Mouse (Mus musculus): ENCODE results near the gene Gm45753. TPM values are rescaled to one million over a fixed set of nuclear protein-coding genes. Genes with fewer than 3 reads are reported as not detected.

Gene Gm45753
- total RNA-seq, 1 experiment from 2014 or later, result 6.5 TPM

Other genes with a start within 250 kb of the Gm45753 start
- not detected in 2 replicates for gene Mtnr1a, start 239.3 kb downstream of the Gm45753 start, total RNA-seq (2021)
- gene F11, start 46.4 kb downstream of the Gm45753 start, total RNA-seq (2021), result 0.79 and 10.8 TPM in 2 replicates
- gene Klkb1, start 13.6 kb downstream of the Gm45753 start, total RNA-seq (2021), result 0.45 and 9.4 TPM in 2 replicates
- 11.3 and 18.6 TPM in 2 replicates for gene Cyp4v3, start 24.8 kb upstream of the Gm45753 start, total RNA-seq (2021)
- gene Fam149a, start 73.8 kb upstream of the Gm45753 start, total RNA-seq (2021), result 6.4 and 7.3 TPM in 2 replicates
- gene Tlr3, start 102.6 kb upstream of the Gm45753 start, total RNA-seq (2021), result 7.1 and 7.3 TPM in 2 replicates
- gene Sorbs2, start 199.3 kb upstream of the Gm45753 start, total RNA-seq (2021), result 89.2 and 106 TPM in 2 replicates